9 mouse cellular contexts compared by ENCODE assay signal in genomic region chr11:69833554-69833953, GRCm38 (mm10). TPM values are rescaled to one million over a fixed set of nuclear protein-coding genes. Genes with fewer than 3 reads are reported as not detected.
A peak's percentile ranks its signal among the peaks of the same experiment; 100 is the strongest.
DNase-seq lines count a peak whose midpoint lies in the region; ATAC-seq and TF ChIP-seq lines count a peak whose summit lies in the region.
"Had no signal": no experiment of that assay in that cellular context is flagged by ENCODE, and none has a peak within 500 bp of the region (broad histone marks: within the 10 kb centered on the region; RNA-seq: fewer than 3 reads in every experiment).

No protein-coding gene starts in this region.

- H3K9ac ChIP-seq in heart, embryonic 11.5 days (ENCODE audit: low read depth, low read length), result peak overlapping the region; percentile 77
- H3K9ac ChIP-seq in forebrain, embryonic 15.5 days (replicated peaks), result peak overlapping the region; percentile 94
- H3K9ac ChIP-seq in liver, embryonic 15.5 days, result peak overlapping the region; percentile 65

- no peaks in the 10 kb centered on the region for H3K36me3 ChIP-seq in heart, embryonic 11.5 days (ENCODE audit: control insufficient read depth, insufficient read depth, low read length)
- H3K36me3 ChIP-seq in E14TG2a.4 (ENCODE audit: insufficient read depth, low read length), result peaks cover 8% of the 10 kb centered on the region
- H3K36me3 ChIP-seq in forebrain, embryonic 15.5 days, result peaks cover 25% of the 10 kb centered on the region
- H3K36me3 ChIP-seq in liver, embryonic 15.5 days (replicated peaks), result no peaks in the 10 kb centered on the region

- TF ChIP-seq CTCF in E14TG2a.4 (conservative IDR thresholded peaks at IDR 0.05; ENCODE audit: low read length), result no peak

- peak overlapping the region; percentile 48 for H3K4me3 ChIP-seq in heart, embryonic 11.5 days (ENCODE audit: low read depth, low read length)
- peak overlapping the region; percentile 81 for H3K4me3 ChIP-seq in E14TG2a.4 (replicated peaks; ENCODE audit: low read length)
- H3K4me3 ChIP-seq in forebrain, embryonic 15.5 days, result peak overlapping the region; percentile 95
- H3K4me3 ChIP-seq in liver, embryonic 15.5 days (replicated peaks), result peak overlapping the region; percentile 51

- no peak for DNase-seq in heart, postnatal 14 days
- DNase-seq in embryo, embryonic 10 days (ENCODE audit: low spot score), result no peak
- no peak for DNase-seq in gastrocnemius, adult 8-10 months (ENCODE audit: low spot score in 2 of 2)
- DNase-seq in testis, postnatal 14 days (ENCODE audit: low spot score), result no peak

- no peak for ATAC-seq in heart, embryonic 11.5 days (replicated peaks; ENCODE audit: insufficient number of reproducible peaks, low FRiP score, low TSS enrichment)
- ATAC-seq in forebrain, embryonic 15.5 days (replicated peaks), result no peak
- ATAC-seq in liver, embryonic 15.5 days (ENCODE audit: insufficient read depth), result no peak

- intact Hi-C loops in heart, postnatal 14 days (cut with DNase I), result no loop called here

- H3K27me3 ChIP-seq in heart, embryonic 11.5 days (ENCODE audit: control insufficient read depth, insufficient read depth, low read length), result peaks cover 47% of the 10 kb centered on the region
- peaks cover 58% of the 10 kb centered on the region for H3K27me3 ChIP-seq in E14TG2a.4 (ENCODE audit: insufficient read depth, low read length)
- H3K27me3 ChIP-seq in forebrain, embryonic 15.5 days, result no peaks in the 10 kb centered on the region
- peaks cover 72% of the 10 kb centered on the region for H3K27me3 ChIP-seq in liver, embryonic 15.5 days

- H3K4me1 ChIP-seq in heart, embryonic 11.5 days (ENCODE audit: control insufficient read depth, insufficient read depth, low read length), result peaks cover 24% of the 10 kb centered on the region
- peaks cover 62% of the 10 kb centered on the region for H3K4me1 ChIP-seq in E14TG2a.4 (replicated peaks; ENCODE audit: low read depth, low read length)
- H3K4me1 ChIP-seq in forebrain, embryonic 15.5 days, result peaks cover 42% of the 10 kb centered on the region
- H3K4me1 ChIP-seq in liver, embryonic 15.5 days (replicated peaks), result peaks cover 50% of the 10 kb centered on the region

- no peaks in the 10 kb centered on the region for H3K9me3 ChIP-seq in heart, embryonic 11.5 days (replicated peaks; ENCODE audit: control insufficient read depth, low read length)
- no peaks in the 10 kb centered on the region for H3K9me3 ChIP-seq in E14TG2a.4 (ENCODE audit: low read length)
- H3K9me3 ChIP-seq in forebrain, embryonic 15.5 days, result no peaks in the 10 kb centered on the region
- no peaks in the 10 kb centered on the region for H3K9me3 ChIP-seq in liver, embryonic 15.5 days (replicated peaks)

- peak overlapping the region; percentile 89 for H3K4me2 ChIP-seq in heart, embryonic 11.5 days
- H3K4me2 ChIP-seq in forebrain, embryonic 15.5 days (replicated peaks), result peak overlapping the region; percentile 96
- peak overlapping the region; percentile 84 for H3K4me2 ChIP-seq in liver, embryonic 15.5 days

- 39% methylated on average over 8 of the region's 8 CpGs for WGBS in heart, embryonic 11.5 days (ENCODE audit: insufficient replicate concordance)
- WGBS in forebrain, embryonic 15.5 days, result 47% methylated on average over 8 of the region's 8 CpGs
- 38% methylated on average over 8 of the region's 8 CpGs for WGBS in liver, embryonic 15.5 days (ENCODE audit: insufficient replicate concordance)

- H3K27ac ChIP-seq in heart, embryonic 11.5 days (ENCODE audit: low read depth, low read length), result no peak overlapping the region
- H3K27ac ChIP-seq in forebrain, embryonic 15.5 days (replicated peaks), result peak overlapping the region; percentile 58
- H3K27ac ChIP-seq in liver, embryonic 15.5 days (replicated peaks), result no peak overlapping the region

RNA-seq across cellular contexts. Expression of gene Nlgn2, which starts 4.0 kb away (rescaled TPM):
- polyA plus RNA-seq in heart, embryonic 11.5 days (2014; fragmentation: Nextera tagmentation; extraction: Ambion mirVana), result 3.1 and 3.3 TPM in 2 replicates
- total RNA-seq in heart, postnatal 14 days (2021), result 10 to 100 TPM in 1 of 2 experiments, 1 to 10 TPM in 1; 7.9 to 10.4 TPM
- polyA plus RNA-seq in forebrain, embryonic 15.5 days (2015; fragmentation: Nextera tagmentation; extraction: Ambion mirVana), result 20.9 and 21.3 TPM in 2 replicates
- polyA plus RNA-seq in liver, embryonic 15.5 days (2015; fragmentation: Nextera tagmentation; extraction: Ambion mirVana), result 0.54 and 0.64 TPM in 2 replicates
- total RNA-seq in gastrocnemius, adult 8-10 months (2022), result 1 to 10 TPM; 1.3 to 2.4 (median 1.7) TPM

RNA-seq across cellular contexts. Expression of gene Tmem256, which starts 4.8 kb away (rescaled TPM):
- polyA plus RNA-seq in heart, embryonic 11.5 days (2014; fragmentation: Nextera tagmentation; extraction: Ambion mirVana), result 321 and 331 TPM in 2 replicates
- 100 to 1,000 TPM; 134 to 138 TPM for total RNA-seq in heart, postnatal 14 days (2021)
- polyA plus RNA-seq in forebrain, embryonic 15.5 days (2015; fragmentation: Nextera tagmentation; extraction: Ambion mirVana), result 333 and 335 TPM in 2 replicates
- 336 and 387 TPM in 2 replicates for polyA plus RNA-seq in liver, embryonic 15.5 days (2015; fragmentation: Nextera tagmentation; extraction: Ambion mirVana)
- total RNA-seq in gastrocnemius, adult 8-10 months (2022), result 100 to 1,000 TPM; 143 to 214 (median 181) TPM

RNA-seq across cellular contexts. Expression of gene Spem1, which starts 11.6 kb away (rescaled TPM):
- not detected in 2 replicates for polyA plus RNA-seq in heart, embryonic 11.5 days (2014; fragmentation: Nextera tagmentation; extraction: Ambion mirVana)
- total RNA-seq in heart, postnatal 14 days (2021), result not detected
- 0.33 and 0.36 TPM in 2 replicates for polyA plus RNA-seq in forebrain, embryonic 15.5 days (2015; fragmentation: Nextera tagmentation; extraction: Ambion mirVana)
- not detected in 2 replicates for polyA plus RNA-seq in liver, embryonic 15.5 days (2015; fragmentation: Nextera tagmentation; extraction: Ambion mirVana)
- total RNA-seq in gastrocnemius, adult 8-10 months (2022), result not detected
- total RNA-seq: heart, adult 8-10 months had no signal

RNA-seq across cellular contexts. Expression of gene Plscr3, which starts 12.6 kb away (rescaled TPM):
- 65.9 and 75.2 TPM in 2 replicates for polyA plus RNA-seq in heart, embryonic 11.5 days (2014; fragmentation: Nextera tagmentation; extraction: Ambion mirVana)
- total RNA-seq in heart, postnatal 14 days (2021), result 10 to 100 TPM; 34.0 to 35.9 TPM
- 51.0 and 51.2 TPM in 2 replicates for polyA plus RNA-seq in forebrain, embryonic 15.5 days (2015; fragmentation: Nextera tagmentation; extraction: Ambion mirVana)
- polyA plus RNA-seq in liver, embryonic 15.5 days (2015; fragmentation: Nextera tagmentation; extraction: Ambion mirVana), result 26.1 and 28.0 TPM in 2 replicates
- 10 to 100 TPM in 2 of 4 experiments, 1 to 10 TPM in 2; 8.7 to 10.6 (median 9.4) TPM for total RNA-seq in gastrocnemius, adult 8-10 months (2022)

RNA-seq across cellular contexts. Expression of gene Spem2, which starts 15.3 kb away (rescaled TPM):
- polyA plus RNA-seq in heart, embryonic 11.5 days (2014; fragmentation: Nextera tagmentation; extraction: Ambion mirVana), result not detected in 2 replicates
- not detected for total RNA-seq in heart, postnatal 14 days (2021)
- polyA plus RNA-seq in forebrain, embryonic 15.5 days (2015; fragmentation: Nextera tagmentation; extraction: Ambion mirVana), result not detected in 2 replicates
- not detected in 2 replicates for polyA plus RNA-seq in liver, embryonic 15.5 days (2015; fragmentation: Nextera tagmentation; extraction: Ambion mirVana)
- not detected for total RNA-seq in gastrocnemius, adult 8-10 months (2022)
- total RNA-seq: heart, adult 8-10 months had no signal
